Mouse (Mus musculus) limb, embryonic 14.5 days (tissue): ENCODE data around the gene Slc16a1. TPM values are rescaled to one million over a fixed set of nuclear protein-coding genes. Genes with fewer than 3 reads are reported as not detected.

Experiments used
- ATAC-seq: fragments of 200-750 bp; cut with Nextera tagmentation; 2 replicates; pipeline ENCODE4 v1.8.0; 2017; ENCODE audit warnings: low read depth, moderate number of reproducible peaks, moderate TSS enrichment; ENCODE audit not compliant: low FRiP score
- DNase-seq: peaks from one replicate; pipeline ENCODE4 v3.0.0-alpha.2; 2015; ENCODE audit warnings: low spot score
- H3K27ac ChIP-seq: fragments of 300-500 bp; sonication (generic); replicated peaks from 2 replicates; pipeline ENCODE4 v1.5.1; 2014; ENCODE audit warnings: low read depth, mild to moderate bottlenecking, low read length, moderate library complexity, mixed read lengths
- H3K27me3 ChIP-seq: fragments of 300-500 bp; sonication (generic); 2 replicates; pipeline ENCODE4 v1.6.1; 2014; ENCODE audit warnings: low read length, mixed read lengths; ENCODE audit not compliant: control insufficient read depth, insufficient read depth
- H3K36me3 ChIP-seq: fragments of 300-500 bp; sonication (generic); 2 replicates; pipeline ENCODE4 v1.6.1; 2014; ENCODE audit warnings: mild to moderate bottlenecking, low read length, moderate library complexity, mixed read lengths; ENCODE audit not compliant: control insufficient read depth, insufficient read depth
- H3K4me1 ChIP-seq: fragments of 300-500 bp; sonication (generic); 2 replicates; pipeline ENCODE4 v1.6.1; 2014; ENCODE audit warnings: antibody characterized with exemption, low read length, mixed read lengths; ENCODE audit not compliant: control insufficient read depth, insufficient read depth
- H3K4me2 ChIP-seq: fragments of 300-500 bp; sonication (generic); replicated peaks from 2 replicates; pipeline ENCODE4 v1.6.1; 2014; ENCODE audit warnings: low read depth, mild to moderate bottlenecking, low read length, moderate library complexity; ENCODE audit not compliant: severe bottlenecking
- H3K4me3 ChIP-seq: fragments of 300-500 bp; sonication (generic); replicated peaks from 2 replicates; pipeline ENCODE4 v1.5.1; 2014; ENCODE audit warnings: low read length
- H3K9ac ChIP-seq: fragments of 300-500 bp; sonication (generic); 2 replicates; pipeline ENCODE4 v1.6.1; 2014; ENCODE audit warnings: mild to moderate bottlenecking, low read depth, low read length, moderate library complexity; ENCODE audit not compliant: severe bottlenecking
- H3K9me3 ChIP-seq: fragments of 300-500 bp; sonication (generic); 2 replicates; pipeline ENCODE4 v1.6.1; 2016; ENCODE audit warnings: low read length; ENCODE audit not compliant: control insufficient read depth
- POLR2A ChIP-seq: fragments of 200-500 bp; IDR thresholded peaks from 2 replicates; pipeline ENCODE4 v1.8.0; 2012; ENCODE audit warnings: inconsistent platforms, mild to moderate bottlenecking, moderate library complexity, borderline replicate concordance; ENCODE audit not compliant: insufficient read depth, insufficient read length; ENCODE audit errors: extremely low read depth
- WGBS: fragments of 180-500 bp; shearing (Covaris S2); extraction: QIAGEN DNeasy Blood & Tissue Kit; methylation state at CpG from one replicate; pipeline ENCODE4 v1.1.7; 2014; 5-methylcytosine and 5-hydroxymethylcytosine counted together
- polyA plus RNA-seq, 2 experiments: library from polyadenylated mRNA; depleted of rRNA in 1 of 2; stranded (reverse) in 1 of 2; unstranded in 1 of 2; fragments of >200 nt; fragmentation: Nextera tagmentation in 1 of 2; extraction: Ambion mirVana in 1 of 2; gene quantifications; 2 replicates each; pipeline versions ENCODE4 v1.2.1 to v1.2.3; 2012 to 2014

Gene Slc16a1
- polyA plus RNA-seq, 2 experiments: 23.3 to 46.6 TPM

GRCm38 (mm10) chr3:104671543-104671942 is 33.1 kb downstream of the Slc16a1 start:
- no peak for DNase-seq
- no peaks in the 10 kb centered on the region for H3K27me3 ChIP-seq
- 74% methylated on average over 6 of the region's 6 CpGs for WGBS
- no peak overlapping the region for H3K27ac ChIP-seq
- no peak for ATAC-seq
- TF ChIP-seq POLR2A: no peak
- H3K4me3 ChIP-seq: no peak overlapping the region
- H3K4me2 ChIP-seq: no peak overlapping the region
- no peaks in the 10 kb centered on the region for H3K36me3 ChIP-seq
- no peak overlapping the region for H3K9ac ChIP-seq
- no peaks in the 10 kb centered on the region for H3K9me3 ChIP-seq
- H3K4me1 ChIP-seq: peaks cover 14% of the 10 kb centered on the region; the same call in 1 of the 2 replicates

DNA sequence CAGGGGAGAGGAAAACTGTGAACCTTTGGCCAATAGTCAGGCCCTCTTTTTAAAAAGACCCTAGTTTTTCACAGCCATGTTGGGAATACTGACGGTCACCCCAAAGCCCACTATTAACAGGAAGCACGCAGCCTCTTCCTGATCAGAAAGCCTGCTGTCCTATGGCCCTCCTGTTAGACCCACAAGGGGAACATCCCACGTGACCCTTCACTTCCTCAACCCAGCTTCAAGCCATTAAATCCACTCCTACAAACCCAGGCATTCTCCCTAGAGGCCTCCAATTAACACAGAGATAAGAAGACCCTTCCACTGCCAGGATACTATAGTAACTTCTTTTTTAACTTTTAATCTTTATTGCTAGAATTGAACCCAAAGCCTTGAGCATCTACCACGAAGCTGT is 33.6 kb downstream of the Slc16a1 start:
- WGBS: 48% methylated on average over 4 of the region's 4 CpGs
- Histone ChIP-seq H3K9ac (no peak overlapping the region), H3K36me3 (no peaks in the 10 kb centered on the region), H3K27ac (no peak overlapping the region), H3K4me1 (peaks cover 14% of the 10 kb centered on the region; the same call in 1 of the 2 replicates), H3K4me3 (no peak overlapping the region), H3K9me3 (no peaks in the 10 kb centered on the region), H3K27me3 (no peaks in the 10 kb centered on the region), H3K4me2 (no peak overlapping the region)
- DNase-seq: no peak
- ATAC-seq: no peak
- no peak for TF ChIP-seq POLR2A

GRCm38 (mm10) chr3:104673642-104674328 is 35.3 kb downstream of the Slc16a1 start:
- Histone ChIP-seq H3K4me2 (no peak overlapping the region), H3K27me3 (no peaks in the 10 kb centered on the region), H3K9ac (no peak overlapping the region), H3K36me3 (no peaks in the 10 kb centered on the region), H3K4me3 (no peak overlapping the region), H3K9me3 (no peaks in the 10 kb centered on the region), H3K27ac (no peak overlapping the region), H3K4me1 (peaks cover 11% of the 10 kb centered on the region; the same call in 1 of the 2 replicates)
- ATAC-seq: no peak
- no peak for TF ChIP-seq POLR2A
- WGBS: 68% methylated on average over 4 of the region's 4 CpGs
- DNase-seq: no peak

DNA sequence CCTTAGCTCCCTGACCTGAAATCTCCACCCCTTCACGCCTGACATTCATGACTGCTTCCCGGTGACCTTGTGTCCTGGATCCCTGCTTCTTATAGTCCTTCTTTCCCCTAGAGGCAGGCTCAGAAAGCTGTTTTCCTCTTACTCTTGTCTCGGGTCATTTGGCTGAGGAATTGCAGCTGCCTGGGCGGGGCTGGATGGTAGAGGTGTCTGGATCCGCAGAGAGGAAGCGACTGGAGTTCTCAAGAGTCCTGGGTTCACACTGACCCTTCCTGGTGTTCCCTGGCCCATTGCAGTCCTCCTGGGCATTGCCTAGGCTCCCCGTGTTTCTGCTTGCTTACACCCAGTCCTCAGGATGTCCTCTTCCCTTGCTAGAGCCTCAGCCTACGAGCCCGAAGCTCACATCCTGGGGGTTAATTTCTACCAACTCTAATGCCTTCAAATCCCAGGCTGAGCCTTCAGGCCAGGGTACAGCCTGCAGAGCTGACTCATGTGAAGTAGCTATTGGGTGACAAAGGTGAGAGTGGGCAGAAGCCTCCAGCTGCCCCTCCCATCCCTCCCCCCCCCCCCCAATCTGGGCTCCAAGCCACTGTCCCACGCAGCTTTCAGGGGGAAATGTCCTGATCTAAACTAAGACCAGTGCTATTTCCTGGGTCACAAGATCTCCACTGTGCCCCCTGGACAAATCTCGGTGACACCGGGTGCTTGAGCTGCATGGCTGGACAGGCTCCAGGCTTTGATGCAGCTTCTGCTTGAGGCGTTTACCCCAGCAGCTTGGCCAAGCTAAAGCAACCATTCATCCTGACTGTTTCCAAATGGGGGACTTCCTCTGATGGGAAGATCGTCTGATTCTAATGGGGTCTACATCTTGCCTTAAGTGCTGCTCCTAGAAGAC is 36.1 kb downstream of the Slc16a1 start:
- Histone ChIP-seq H3K9me3 (no peaks in the 10 kb centered on the region), H3K4me3 (peak overlapping the region; percentile 40), H3K4me1 (peaks cover 11% of the 10 kb centered on the region; the same call in 1 of the 2 replicates), H3K27ac (no peak overlapping the region), H3K36me3 (no peaks in the 10 kb centered on the region), H3K27me3 (no peaks in the 10 kb centered on the region), H3K9ac (peak overlapping the region; percentile 54), H3K4me2 (peak overlapping the region; percentile 90)
- WGBS: 21% methylated on average over 14 of the region's 14 CpGs
- no peak for TF ChIP-seq POLR2A
- DNase-seq: no peak
- no peak for ATAC-seq

GRCm38 (mm10) chr3:104675258-104675851 is 36.9 kb downstream of the Slc16a1 start:
- H3K9ac ChIP-seq: peak overlapping the region; percentile 54
- H3K4me3 ChIP-seq: peak overlapping the region; percentile 40
- no peak overlapping the region for H3K27ac ChIP-seq

More at GRCm38 (mm10) chr3:104675258-104675851, 36.9 kb downstream of the Slc16a1 start:
- TF ChIP-seq POLR2A: no peak
- peak; percentile 81 for ATAC-seq
- Histone ChIP-seq H3K27me3 (no peaks in the 10 kb centered on the region), H3K36me3 (no peaks in the 10 kb centered on the region), H3K9me3 (no peaks in the 10 kb centered on the region), H3K4me1 (peaks cover 7% of the 10 kb centered on the region; the same call in 1 of the 2 replicates), H3K4me2 (peak overlapping the region; percentile 90)
- peak; percentile 66 for DNase-seq
- WGBS: 2% methylated on average over 23 of the region's 23 CpGs
